Mouse (Mus musculus): ENCODE results near the gene Myo1a. TPM values are rescaled to one million over a fixed set of nuclear protein-coding genes. Genes with fewer than 3 reads are reported as not detected.

Gene Myo1a
- polyA plus RNA-seq, 1 experiment from 2014 or later = 0.45 TPM

GRCm38 (mm10) chr10:127664166-127664565, 40.8 kb upstream of the Myo1a start:
- no peaks in the 10 kb centered on the region for H3K27me3 ChIP-seq (ENCODE audit: control insufficient read depth, insufficient read depth, low read length)
- no peaks in the 10 kb centered on the region for H3K9me3 ChIP-seq (ENCODE audit: control insufficient read depth, low read length)
- ATAC-seq (ENCODE audit: low FRiP score, low TSS enrichment) = no peak
- no peak overlapping the region for H3K27ac ChIP-seq (ENCODE audit: low read depth, low read length)
- peak overlapping the region; percentile 60 for H3K4me3 ChIP-seq (ENCODE audit: low read length)
- peak overlapping the region; percentile 65 for H3K4me2 ChIP-seq (replicated peaks; ENCODE audit: low read depth, low read length)
- peaks cover 50% of the 10 kb centered on the region for H3K36me3 ChIP-seq (ENCODE audit: control insufficient read depth, insufficient read depth, low read length)
- peak overlapping the region; percentile 45; the same call in 1 of the 2 replicates for H3K9ac ChIP-seq (ENCODE audit: low read depth, low read length)
- WGBS = 35% methylated on average over 16 of the region's 16 CpGs
- H3K4me1 ChIP-seq (ENCODE audit: control insufficient read depth, insufficient read depth, low read length) = peaks cover 67% of the 10 kb centered on the region

DNA sequence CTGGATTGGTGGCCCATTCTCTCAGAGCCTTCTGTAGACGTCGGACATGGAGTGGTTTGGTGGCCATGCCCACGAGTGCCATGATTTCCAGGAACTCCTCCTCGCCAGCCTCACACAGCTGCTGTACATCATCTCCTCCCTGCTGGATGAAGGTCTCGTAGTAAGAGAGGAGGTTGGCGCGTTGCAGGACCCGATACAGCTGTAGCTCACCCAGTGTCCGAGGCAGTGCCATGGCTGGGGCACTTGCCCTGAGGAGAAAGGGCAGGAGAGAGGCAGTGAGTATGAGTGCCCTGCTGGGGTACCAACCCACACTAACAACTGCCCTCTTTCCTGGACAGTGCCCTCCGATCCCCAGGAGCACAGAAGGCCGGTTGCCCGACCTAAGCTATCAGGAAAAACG, 40.1 kb upstream of the Myo1a start:
- ATAC-seq (ENCODE audit: low FRiP score, low TSS enrichment) = no peak
- Histone ChIP-seq H3K9ac (ENCODE audit: low read depth, low read length) (peak overlapping the region; percentile 77; the same call in 1 of the 2 replicates), H3K27me3 (ENCODE audit: control insufficient read depth, insufficient read depth, low read length) (no peaks in the 10 kb centered on the region), H3K4me1 (ENCODE audit: control insufficient read depth, insufficient read depth, low read length) (peaks cover 69% of the 10 kb centered on the region), H3K9me3 (ENCODE audit: control insufficient read depth, low read length) (no peaks in the 10 kb centered on the region), H3K36me3 (ENCODE audit: control insufficient read depth, insufficient read depth, low read length) (peaks cover 44% of the 10 kb centered on the region), H3K4me3 (ENCODE audit: low read length) (peak overlapping the region; percentile 60), H3K27ac (ENCODE audit: low read depth, low read length) (peak overlapping the region; percentile 99; the same call in 1 of the 2 replicates), H3K4me2 (replicated peaks; ENCODE audit: low read depth, low read length) (peak overlapping the region; percentile 65)
- WGBS = 26% methylated on average over 13 of the region's 13 CpGs

- H3K9me3 ChIP-seq (ENCODE audit: control insufficient read depth, low read length) = no peaks in the 10 kb centered on the region
- no peaks in the 10 kb centered on the region for H3K27me3 ChIP-seq (ENCODE audit: control insufficient read depth, insufficient read depth, low read length)
- peak overlapping the region; percentile 65 for H3K4me2 ChIP-seq (replicated peaks; ENCODE audit: low read depth, low read length)
- peak overlapping the region; percentile 77 for H3K9ac ChIP-seq (ENCODE audit: low read depth, low read length)
- no peak for ATAC-seq (ENCODE audit: low FRiP score, low TSS enrichment)
- 4% methylated on average over 14 of the region's 14 CpGs for WGBS
- peaks cover 38% of the 10 kb centered on the region for H3K36me3 ChIP-seq (ENCODE audit: control insufficient read depth, insufficient read depth, low read length)
- peak overlapping the region; percentile 60 for H3K4me3 ChIP-seq (ENCODE audit: low read length)
- H3K27ac ChIP-seq (ENCODE audit: low read depth, low read length) = peak overlapping the region; percentile 99
- H3K4me1 ChIP-seq (ENCODE audit: control insufficient read depth, insufficient read depth, low read length) = peaks cover 68% of the 10 kb centered on the region
These were observed 39.4 kb upstream of the Myo1a start for GRCm38 (mm10) chr10:127665366-127666181.

DNA sequence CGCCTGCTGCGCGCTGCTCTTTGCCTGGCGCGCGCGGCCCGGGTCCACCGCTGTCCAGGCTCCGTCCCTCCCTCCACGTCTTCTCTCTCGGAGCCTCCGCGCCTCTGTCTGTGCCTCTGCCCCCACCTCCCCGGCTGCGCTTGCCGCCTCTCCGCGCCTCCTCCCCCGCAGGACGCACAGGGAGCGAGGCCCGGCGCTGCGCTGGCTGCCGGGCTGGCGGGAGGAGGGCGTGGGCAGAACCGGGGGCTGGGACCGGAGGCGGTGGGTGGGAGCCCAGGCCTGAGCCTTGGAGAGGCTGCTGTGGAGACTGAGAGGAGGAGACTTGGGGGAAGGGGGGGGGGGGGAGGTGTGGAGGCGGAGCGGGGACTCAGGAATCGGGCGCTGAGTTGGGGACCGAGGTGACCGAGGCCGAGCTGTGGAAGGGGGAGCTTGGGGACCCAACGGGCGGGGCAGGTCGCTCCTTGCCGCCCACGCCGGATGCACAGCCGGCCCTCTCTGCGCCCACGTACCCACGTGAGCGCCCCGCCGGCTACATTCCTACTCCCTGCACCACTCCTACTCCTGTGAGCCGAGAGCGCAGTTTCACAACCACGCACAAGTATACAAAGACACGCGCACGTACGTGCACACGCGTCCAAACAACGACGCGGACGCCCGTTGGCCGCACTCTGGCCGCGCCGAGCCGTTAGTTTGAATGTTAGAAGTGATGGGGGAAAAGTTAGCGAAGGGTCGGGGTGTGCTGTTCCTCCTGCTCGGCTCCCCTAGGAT, 38.3 kb upstream of the Myo1a start, which contains the start of gene Nemp1:
Gene Nemp1 (plus strand): TSS at position 401 of the 768 bp plus-strand sequence.
- Histone ChIP-seq H3K9ac (ENCODE audit: low read depth, low read length) (peak within 1 kb of the TSS; percentile 77), H3K27me3 (ENCODE audit: control insufficient read depth, insufficient read depth, low read length) (no peaks in the 10 kb centered on the region), H3K27ac (ENCODE audit: low read depth, low read length) (peak within 1 kb of the TSS; percentile 99), H3K4me1 (ENCODE audit: control insufficient read depth, insufficient read depth, low read length) (peaks cover 57% of the 10 kb centered on the region), H3K36me3 (ENCODE audit: control insufficient read depth, insufficient read depth, low read length) (peaks cover 27% of the 10 kb centered on the region), H3K4me3 (ENCODE audit: low read length) (peak within 1 kb of the TSS; percentile 60), H3K9me3 (ENCODE audit: control insufficient read depth, low read length) (no peaks in the 10 kb centered on the region), H3K4me2 (replicated peaks; ENCODE audit: low read depth, low read length) (peak within 1 kb of the TSS; percentile 65)
- peak; percentile 68 for ATAC-seq (ENCODE audit: low FRiP score, low TSS enrichment)
- under 1% methylated on average over 67 of the region's 73 CpGs for WGBS

DNA sequence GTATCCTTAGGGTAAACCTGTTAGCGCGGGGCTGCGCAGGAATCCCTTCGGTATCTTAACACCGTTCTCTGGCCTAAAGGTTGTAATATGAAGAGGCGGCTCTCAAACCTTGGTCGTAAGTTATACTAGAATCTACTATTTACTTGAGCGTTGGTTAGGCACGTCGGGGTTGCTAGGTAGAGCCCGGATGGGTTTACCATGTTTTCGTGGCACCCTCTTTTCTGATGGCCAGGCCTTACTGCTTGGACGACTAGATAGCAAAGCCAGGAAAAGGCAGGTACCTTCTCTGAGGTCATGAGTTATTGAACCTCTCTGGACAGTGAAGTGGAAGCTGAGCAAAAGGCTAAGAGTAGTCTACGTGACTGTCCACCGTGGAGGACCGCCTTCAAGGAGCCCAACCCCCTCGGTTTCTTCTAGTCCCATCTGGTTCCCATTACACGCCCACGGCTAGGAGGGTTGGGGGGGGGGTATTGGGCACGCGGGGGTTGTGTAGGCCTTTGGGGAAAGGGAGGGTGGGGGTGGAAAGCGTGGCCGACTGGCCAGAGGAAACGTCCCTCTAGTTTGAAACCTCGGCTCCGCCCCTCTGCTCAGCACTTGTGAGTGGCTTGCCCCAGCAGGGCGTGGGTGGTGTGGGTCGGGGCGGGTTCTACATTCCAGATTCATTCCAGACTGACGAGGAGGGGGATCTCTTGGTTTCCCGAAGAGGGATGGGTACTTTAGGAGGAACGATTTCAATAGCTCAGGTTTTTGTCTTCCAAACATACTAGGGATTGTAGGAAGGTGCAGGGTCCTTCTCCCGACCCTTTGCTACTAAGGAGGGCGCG, 37.5 kb upstream of the Myo1a start:
- H3K9me3 ChIP-seq (ENCODE audit: control insufficient read depth, low read length) = no peaks in the 10 kb centered on the region
- under 1% methylated on average over 35 of the region's 35 CpGs for WGBS
- peak overlapping the region; percentile 60 for H3K4me3 ChIP-seq (ENCODE audit: low read length)
- H3K9ac ChIP-seq (ENCODE audit: low read depth, low read length) = peak overlapping the region; percentile 77
- H3K4me1 ChIP-seq (ENCODE audit: control insufficient read depth, insufficient read depth, low read length) = peaks cover 50% of the 10 kb centered on the region
- peak overlapping the region; percentile 65 for H3K4me2 ChIP-seq (replicated peaks; ENCODE audit: low read depth, low read length)
- ATAC-seq (ENCODE audit: low FRiP score, low TSS enrichment) = peak; percentile 70
- no peaks in the 10 kb centered on the region for H3K27me3 ChIP-seq (ENCODE audit: control insufficient read depth, insufficient read depth, low read length)
- peak overlapping the region; percentile 99 for H3K27ac ChIP-seq (ENCODE audit: low read depth, low read length)
- H3K36me3 ChIP-seq (ENCODE audit: control insufficient read depth, insufficient read depth, low read length) = peaks cover 26% of the 10 kb centered on the region

- H3K36me3 ChIP-seq (ENCODE audit: control insufficient read depth, insufficient read depth, low read length) = peaks cover 17% of the 10 kb centered on the region
- H3K4me1 ChIP-seq (ENCODE audit: control insufficient read depth, insufficient read depth, low read length) = peaks cover 41% of the 10 kb centered on the region
- peak within 1 kb of the TSS; percentile 77 for H3K9ac ChIP-seq (ENCODE audit: low read depth, low read length)
- WGBS = 2% methylated on average over 39 of the region's 40 CpGs
- peak within 1 kb of the TSS; percentile 60 for H3K4me3 ChIP-seq (ENCODE audit: low read length)
- no peaks in the 10 kb centered on the region for H3K9me3 ChIP-seq (ENCODE audit: control insufficient read depth, low read length)
- no peaks in the 10 kb centered on the region for H3K27me3 ChIP-seq (ENCODE audit: control insufficient read depth, insufficient read depth, low read length)
- H3K27ac ChIP-seq (ENCODE audit: low read depth, low read length) = peak within 1 kb of the TSS; percentile 99
- ATAC-seq (ENCODE audit: low FRiP score, low TSS enrichment) = peak; percentile 8; the same call in 1 of the 2 replicates
- H3K4me2 ChIP-seq (replicated peaks; ENCODE audit: low read depth, low read length) = peak within 1 kb of the TSS; percentile 65
These were observed 36.6 kb upstream of the Myo1a start, which contains the start of gene Nab2 for GRCm38 (mm10) chr10:127668093-127669050. Nab2 (minus strand) TSS chr10:127668568.

DNA sequence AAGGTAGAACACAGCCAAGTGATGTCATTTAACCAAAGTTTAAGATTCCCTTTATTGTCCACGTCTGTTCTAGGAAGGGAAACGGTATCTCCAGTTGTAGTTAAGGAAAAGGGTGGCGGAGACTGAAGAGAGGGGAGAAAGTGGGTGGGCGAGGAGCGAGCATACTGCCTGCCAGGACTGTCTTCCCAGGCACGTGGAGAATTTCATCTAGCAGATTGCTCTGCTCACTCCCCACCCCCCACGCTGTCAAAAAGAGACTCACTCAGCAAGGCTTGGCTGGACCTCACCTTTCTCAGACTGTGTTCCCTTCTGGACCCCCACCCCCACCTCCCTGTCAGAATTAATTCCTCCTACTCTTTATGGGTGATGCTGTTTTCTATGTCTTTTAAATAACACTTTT, 35.8 kb upstream of the Myo1a start:
- no peaks in the 10 kb centered on the region for H3K27me3 ChIP-seq (ENCODE audit: control insufficient read depth, insufficient read depth, low read length)
- peak overlapping the region; percentile 60; the same call in 1 of the 2 replicates for H3K4me3 ChIP-seq (ENCODE audit: low read length)
- WGBS = 12% methylated on average over 7 of the region's 7 CpGs
- H3K9me3 ChIP-seq (ENCODE audit: control insufficient read depth, low read length) = no peaks in the 10 kb centered on the region
- peaks cover 9% of the 10 kb centered on the region for H3K36me3 ChIP-seq (ENCODE audit: control insufficient read depth, insufficient read depth, low read length)
- peak overlapping the region; percentile 99 for H3K27ac ChIP-seq (ENCODE audit: low read depth, low read length)
- peak overlapping the region; percentile 65 for H3K4me2 ChIP-seq (replicated peaks; ENCODE audit: low read depth, low read length)
- ATAC-seq (ENCODE audit: low FRiP score, low TSS enrichment) = no peak
- peaks cover 34% of the 10 kb centered on the region for H3K4me1 ChIP-seq (ENCODE audit: control insufficient read depth, insufficient read depth, low read length)
- H3K9ac ChIP-seq (ENCODE audit: low read depth, low read length) = no peak overlapping the region
